Mouse (Mus musculus): ENCODE measurements around the gene Gm10563. TPM values are rescaled to one million over a fixed set of nuclear protein-coding genes. Genes with fewer than 3 reads are reported as not detected.

The Gm10563 gene
- total RNA-seq, 2 experiments from 2014 or later, result not detected

GRCm38 (mm10) chr4:155569818-155570217, 75.4 kb downstream of the Gm10563 start:
- no peak for ATAC-seq (replicated peaks; ENCODE audit: poor library complexity, severe bottlenecking)

- no peak for ATAC-seq (replicated peaks; ENCODE audit: poor library complexity, severe bottlenecking)
These were observed 76.4 kb downstream of the Gm10563 start for GRCm38 (mm10) chr4:155568632-155569370.

- peak; percentile 49 for ATAC-seq (replicated peaks; ENCODE audit: poor library complexity, severe bottlenecking)
These were observed 77.0 kb downstream of the Gm10563 start for GRCm38 (mm10) chr4:155568170-155568569.

- ATAC-seq (replicated peaks; ENCODE audit: poor library complexity, severe bottlenecking), result no peak
These were observed 78.7 kb downstream of the Gm10563 start for GRCm38 (mm10) chr4:155566555-155566954.

Other genes with a start within 250 kb of the Gm10563 start
- not detected in 2 replicates for gene Gabrd, start 247.3 kb downstream of the Gm10563 start, total RNA-seq (2014; fragmentation: Nextera tagmentation)
- gene Gabrd, start 247.3 kb downstream of the Gm10563 start, total RNA-seq (2017), result not detected in 2 replicates
- 0.92 TPM in 1 of 2 replicates, not detected in the other for gene Cfap74, start 236.2 kb downstream of the Gm10563 start, total RNA-seq (2014; fragmentation: Nextera tagmentation)
- gene Cfap74, start 236.2 kb downstream of the Gm10563 start, total RNA-seq (2017), result 0.13 TPM in 1 of 2 replicates, not detected in the other
- not detected in 2 replicates for gene Tmem52, start 176.3 kb downstream of the Gm10563 start, total RNA-seq (2014; fragmentation: Nextera tagmentation)
- gene Tmem52, start 176.3 kb downstream of the Gm10563 start, total RNA-seq (2017), result not detected in 2 replicates
- 220 and 223 TPM in 2 replicates for gene Gnb1, start 154.0 kb downstream of the Gm10563 start, total RNA-seq (2014; fragmentation: Nextera tagmentation)
- gene Gnb1, start 154.0 kb downstream of the Gm10563 start, total RNA-seq (2017), result 135 and 137 TPM in 2 replicates
- 70.8 and 90.6 TPM in 2 replicates for gene Nadk, start 83.0 kb downstream of the Gm10563 start, total RNA-seq (2014; fragmentation: Nextera tagmentation)
- gene Nadk, start 83.0 kb downstream of the Gm10563 start, total RNA-seq (2017), result 74.1 and 76.1 TPM in 2 replicates
- 10.4 and 16.8 TPM in 2 replicates for gene Slc35e2, start 44.0 kb downstream of the Gm10563 start, total RNA-seq (2014; fragmentation: Nextera tagmentation)
- 6.9 and 10.3 TPM in 2 replicates for gene Slc35e2, start 44.0 kb downstream of the Gm10563 start, total RNA-seq (2017)
- gene Cdk11b, start 20.6 kb downstream of the Gm10563 start, total RNA-seq (2014; fragmentation: Nextera tagmentation), result 53.9 and 57.8 TPM in 2 replicates
- 42.1 and 44.8 TPM in 2 replicates for gene Cdk11b, start 20.6 kb downstream of the Gm10563 start, total RNA-seq (2017)
- gene Mmp23, start 8.0 kb upstream of the Gm10563 start, total RNA-seq (2014; fragmentation: Nextera tagmentation), result not detected in 2 replicates
- not detected in 2 replicates for gene Mmp23, start 8.0 kb upstream of the Gm10563 start, total RNA-seq (2017)
- 2.9 and 18.0 TPM in 2 replicates for gene Mib2, start 23.8 kb upstream of the Gm10563 start, total RNA-seq (2014; fragmentation: Nextera tagmentation)
- 15.6 and 17.7 TPM in 2 replicates for gene Mib2, start 23.8 kb upstream of the Gm10563 start, total RNA-seq (2017)
- 2.8 and 7.6 TPM in 2 replicates for gene Fndc10, start 48.9 kb upstream of the Gm10563 start, total RNA-seq (2014; fragmentation: Nextera tagmentation)
- gene Fndc10, start 48.9 kb upstream of the Gm10563 start, total RNA-seq (2017), result 0.88 and 2.1 TPM in 2 replicates
- 58.5 and 75.8 TPM in 2 replicates for gene Ssu72, start 59.4 kb upstream of the Gm10563 start, total RNA-seq (2014; fragmentation: Nextera tagmentation)
- 80.5 and 99.6 TPM in 2 replicates for gene Ssu72, start 59.4 kb upstream of the Gm10563 start, total RNA-seq (2017)
- 0.32 and 0.95 TPM in 2 replicates for gene Tmem240, start 89.4 kb upstream of the Gm10563 start, total RNA-seq (2014; fragmentation: Nextera tagmentation)
- gene Tmem240, start 89.4 kb upstream of the Gm10563 start, total RNA-seq (2017), result 0.31 TPM in 1 of 2 replicates, not detected in the other
- 66.8 and 134 TPM in 2 replicates for gene Atad3a, start 115.7 kb upstream of the Gm10563 start, total RNA-seq (2014; fragmentation: Nextera tagmentation)
- gene Atad3a, start 115.7 kb upstream of the Gm10563 start, total RNA-seq (2017), result 95.3 and 118 TPM in 2 replicates
- gene Vwa1, start 129.3 kb upstream of the Gm10563 start, total RNA-seq (2014; fragmentation: Nextera tagmentation), result not detected in 2 replicates
- 0.26 and 0.36 TPM in 2 replicates for gene Vwa1, start 129.3 kb upstream of the Gm10563 start, total RNA-seq (2017)
- gene Tmem88b, start 140.5 kb upstream of the Gm10563 start, total RNA-seq (2014; fragmentation: Nextera tagmentation), result not detected in 2 replicates
- not detected in 2 replicates for gene Tmem88b, start 140.5 kb upstream of the Gm10563 start, total RNA-seq (2017)
- gene Ankrd65, start 145.0 kb upstream of the Gm10563 start, total RNA-seq (2014; fragmentation: Nextera tagmentation), result not detected in 2 replicates
- not detected in 2 replicates for gene Ankrd65, start 145.0 kb upstream of the Gm10563 start, total RNA-seq (2017)
- 191 and 198 TPM in 2 replicates for gene Mrpl20, start 157.5 kb upstream of the Gm10563 start, total RNA-seq (2014; fragmentation: Nextera tagmentation)
- 84.2 and 91.1 TPM in 2 replicates for gene Mrpl20, start 157.5 kb upstream of the Gm10563 start, total RNA-seq (2017)
- 94.6 and 104 TPM in 2 replicates for gene Ccnl2, start 167.1 kb upstream of the Gm10563 start, total RNA-seq (2014; fragmentation: Nextera tagmentation)
- gene Ccnl2, start 167.1 kb upstream of the Gm10563 start, total RNA-seq (2017), result 75.5 and 84.0 TPM in 2 replicates
- gene Aurkaip1, start 185.9 kb upstream of the Gm10563 start, total RNA-seq (2014; fragmentation: Nextera tagmentation), result 130 and 149 TPM in 2 replicates
- 101 and 159 TPM in 2 replicates for gene Aurkaip1, start 185.9 kb upstream of the Gm10563 start, total RNA-seq (2017)
- gene Mxra8, start 194.3 kb upstream of the Gm10563 start, total RNA-seq (2014; fragmentation: Nextera tagmentation), result 0.39 TPM in 1 of 2 replicates, not detected in the other
- gene Mxra8, start 194.3 kb upstream of the Gm10563 start, total RNA-seq (2017), result not detected in 2 replicates
- 10.1 and 20.3 TPM in 2 replicates for gene Dvl1, start 202.0 kb upstream of the Gm10563 start, total RNA-seq (2014; fragmentation: Nextera tagmentation)
- 12.4 and 21.6 TPM in 2 replicates for gene Dvl1, start 202.0 kb upstream of the Gm10563 start, total RNA-seq (2017)
- 1.5 TPM in 1 of 2 replicates, not detected in the other for gene Tas1r3, start 218.0 kb upstream of the Gm10563 start, total RNA-seq (2014; fragmentation: Nextera tagmentation)
- gene Tas1r3, start 218.0 kb upstream of the Gm10563 start, total RNA-seq (2017), result 0.30 and 0.93 TPM in 2 replicates
- gene Cptp, start 224.0 kb upstream of the Gm10563 start, total RNA-seq (2014; fragmentation: Nextera tagmentation), result 9.4 and 16.7 TPM in 2 replicates
- 7.0 and 7.8 TPM in 2 replicates for gene Cptp, start 224.0 kb upstream of the Gm10563 start, total RNA-seq (2017)
- gene Ints11, start 224.1 kb upstream of the Gm10563 start, total RNA-seq (2014; fragmentation: Nextera tagmentation), result 49.0 and 64.7 TPM in 2 replicates
- 34.7 and 37.9 TPM in 2 replicates for gene Ints11, start 224.1 kb upstream of the Gm10563 start, total RNA-seq (2017)
- gene Pusl1, start 246.4 kb upstream of the Gm10563 start, total RNA-seq (2014; fragmentation: Nextera tagmentation), result 21.2 and 29.3 TPM in 2 replicates
- 41.8 and 48.6 TPM in 2 replicates for gene Pusl1, start 246.4 kb upstream of the Gm10563 start, total RNA-seq (2017)
- gene Acap3, start 246.4 kb upstream of the Gm10563 start, total RNA-seq (2014; fragmentation: Nextera tagmentation), result 10.7 and 23.1 TPM in 2 replicates
- 6.0 and 6.1 TPM in 2 replicates for gene Acap3, start 246.4 kb upstream of the Gm10563 start, total RNA-seq (2017)